Mouse (Mus musculus) layer of hippocampus, adult 18-20 months (tissue): ENCODE measurements at regions not wholly inside any gene's neighbourhood (a gene's known extent, or its start where the extent isn't known, plus 50 kb on each side); places are given as distances from the start of the nearest gene placed in this dataset.
"Not testable (repeated sequence)": the region's sequence is repeated elsewhere in the genome, so short reads cannot be mapped to it uniquely, and the experiment has no call there.

Experiments used
- DNase-seq, 2 experiments: peaks; one replicate each; pipeline ENCODE4 v3.0.0; 2022; ENCODE audit warnings: low spot score in 2 of 2

GRCm38 (mm10) chr15:93189266-93189855 is 85.6 kb downstream of the Gxylt1 start:
- DNase-seq, result no peak

- no peak for DNase-seq
These were observed 98.8 kb downstream of the Gxylt1 start for GRCm38 (mm10) chr15:93176221-93176620.

DNA sequence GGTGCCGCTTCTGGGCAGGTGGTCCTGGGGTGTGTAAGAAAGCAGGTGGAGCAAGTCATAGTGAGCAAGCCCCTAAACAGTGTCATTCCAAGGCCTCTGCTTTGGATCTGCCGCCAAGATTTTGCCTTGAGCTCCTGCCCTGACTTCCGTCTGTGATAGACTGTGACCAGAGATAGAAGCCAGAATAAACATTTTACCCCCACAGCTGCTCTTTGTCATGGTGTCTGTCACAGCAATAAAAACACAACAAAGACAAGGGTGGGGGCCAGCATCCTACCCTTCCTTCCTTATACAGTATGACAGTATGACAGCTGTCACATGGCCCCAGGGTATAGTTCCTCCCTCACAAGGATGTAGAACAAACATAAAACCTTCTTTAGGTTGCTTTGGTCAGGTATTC is 106.2 kb downstream of the Gxylt1 start:
- DNase-seq, result no peak

GRCm38 (mm10) chr15:93167451-93167850 is 107.5 kb downstream of the Gxylt1 start:
- no peak for DNase-seq

- DNase-seq, result no peak
These were observed 112.8 kb downstream of the Gxylt1 start for GRCm38 (mm10) chr15:93161924-93162910.

- no peak for DNase-seq
These were observed 113.7 kb downstream of the Gxylt1 start for GRCm38 (mm10) chr15:93161329-93161728.

- DNase-seq, result peak in 1 of 2 experiments; percentile 5
These were observed 119.2 kb downstream of the Gxylt1 start for GRCm38 (mm10) chr15:93155756-93156155.

DNA sequence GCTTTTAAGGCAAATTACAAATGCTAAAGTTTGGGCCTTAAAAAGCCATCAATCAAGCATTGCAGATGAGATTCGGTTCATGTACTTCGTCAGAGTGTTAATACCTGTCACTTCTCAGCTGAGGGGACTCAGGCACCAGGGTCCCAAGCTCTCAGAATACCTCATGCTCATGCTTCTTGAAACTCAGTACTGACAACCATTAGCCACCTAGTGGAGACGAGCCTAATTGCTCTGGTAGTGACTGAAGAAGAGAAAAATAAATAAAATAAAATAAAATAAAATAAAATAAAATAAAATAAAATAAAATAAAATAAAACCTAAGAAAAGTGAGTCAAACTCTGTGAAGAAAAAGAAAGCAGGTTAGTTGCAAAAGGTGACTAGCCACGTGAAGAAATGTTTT is 121.0 kb downstream of the Gxylt1 start:
- DNase-seq, result peak in 1 of 2 experiments; percentile 41

GRCm38 (mm10) chr15:93144899-93145298 is 130.1 kb downstream of the Gxylt1 start:
- no peak for DNase-seq

- no peak for DNase-seq
These were observed 130.7 kb downstream of the Gxylt1 start for GRCm38 (mm10) chr15:93144264-93144663.

- DNase-seq, result peak; percentile 72 to 83
These were observed 141.6 kb downstream of the Gxylt1 start for GRCm38 (mm10) chr15:93133379-93133778.

DNA sequence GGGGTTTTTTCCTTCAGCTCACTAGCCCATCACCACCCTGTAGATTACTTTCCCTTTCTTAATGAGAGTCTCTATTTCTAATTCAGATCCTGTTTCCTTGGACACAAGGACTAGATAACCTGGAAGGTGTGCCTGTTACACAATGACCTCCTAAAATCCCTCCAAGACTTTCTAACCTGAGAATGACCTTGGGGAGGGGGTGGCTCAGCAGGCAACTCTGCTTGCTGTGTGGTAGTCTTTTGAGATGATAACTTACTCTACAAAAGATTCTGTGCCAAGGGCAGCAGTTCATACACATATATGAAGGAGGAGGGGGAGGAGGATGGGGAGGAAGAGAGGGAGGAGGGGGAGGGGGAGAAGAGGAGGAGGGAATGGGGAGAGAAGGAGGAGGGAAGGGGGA is 143.9 kb downstream of the Gxylt1 start:
- no peak for DNase-seq

DNA sequence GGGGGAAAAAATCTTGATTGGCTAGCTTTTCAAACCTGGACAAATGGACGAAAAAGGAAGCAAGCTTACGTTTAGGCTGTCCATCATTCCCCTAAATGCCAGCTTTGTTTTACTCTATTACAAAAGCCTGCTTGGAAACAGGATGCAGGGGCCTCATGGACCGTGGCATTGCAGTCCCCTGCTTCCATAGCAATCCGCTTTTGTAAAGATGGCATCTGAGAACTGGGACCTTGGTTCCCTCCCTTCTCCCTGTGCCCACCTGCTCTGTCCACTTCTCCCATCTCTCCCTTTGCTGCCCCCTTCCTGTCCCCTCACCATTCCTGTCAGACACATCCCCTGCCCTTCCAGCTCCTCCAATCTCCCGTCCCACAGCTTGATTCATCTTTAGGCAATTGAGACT is 149.7 kb downstream of the Gxylt1 start:
- no peak for DNase-seq

DNA sequence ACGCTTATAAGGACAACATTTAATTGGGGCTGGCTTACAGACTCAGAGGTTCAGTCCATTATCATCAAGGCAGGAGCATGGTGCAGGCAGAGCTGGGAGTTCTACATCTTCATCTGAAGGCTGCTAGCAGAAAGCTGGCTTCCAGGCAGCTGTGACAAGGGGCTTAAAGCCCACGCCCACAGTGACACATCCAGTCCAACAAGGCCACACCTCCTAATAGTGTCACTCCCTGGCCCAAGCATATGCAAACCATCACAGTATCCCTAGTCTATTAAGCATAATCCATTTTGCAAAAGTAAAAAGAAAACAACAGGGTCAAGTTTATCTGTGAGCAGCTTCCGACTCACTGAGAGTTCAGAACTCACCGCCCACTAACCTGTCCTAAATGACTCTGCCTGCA is 153.8 kb downstream of the Gxylt1 start:
- DNase-seq, result no peak

DNA sequence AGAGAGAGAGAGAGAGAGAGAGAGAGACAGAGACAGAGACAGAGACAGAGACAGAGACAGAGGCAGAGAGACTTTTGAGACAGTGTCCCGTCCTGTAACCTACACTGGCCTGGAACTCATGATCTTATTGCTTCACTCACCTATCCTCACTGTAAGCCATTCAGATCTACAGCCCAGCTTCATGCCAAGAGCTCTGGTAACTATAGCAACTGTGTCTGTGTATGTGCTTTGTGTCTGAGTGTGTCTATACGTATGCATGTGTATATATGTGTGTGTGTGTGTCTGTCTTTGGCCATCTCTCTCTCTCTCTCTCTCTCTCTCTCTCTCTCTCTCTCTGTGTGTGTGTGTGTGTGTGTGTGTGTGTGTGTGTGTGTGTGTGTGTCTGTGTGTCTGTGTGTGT is 157.2 kb downstream of the Gxylt1 start:
- DNase-seq, result not testable (repeated sequence)

DNA sequence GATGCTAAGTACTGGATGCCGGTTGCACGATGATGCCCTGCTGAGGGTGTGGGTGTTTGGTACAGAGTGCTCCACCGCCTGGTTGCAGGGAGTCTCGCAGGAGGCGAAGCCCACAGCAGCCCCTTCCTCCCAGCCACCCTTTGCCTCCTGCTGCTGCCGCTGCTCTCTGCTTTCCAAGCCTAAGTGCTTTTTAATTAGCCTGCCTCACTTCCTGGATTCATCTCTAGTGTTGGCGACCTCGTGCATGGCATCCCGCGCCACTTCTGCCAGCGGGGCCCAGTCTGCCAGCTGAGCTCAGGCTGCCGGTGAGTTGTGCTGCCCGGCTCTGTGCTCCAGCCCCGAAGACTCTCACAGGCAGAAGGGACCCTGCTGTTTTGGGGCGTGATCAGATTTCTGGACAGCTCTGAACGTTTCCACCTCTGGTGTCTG is 159.3 kb downstream of the Gxylt1 start:
- DNase-seq, result peak; percentile 37 to 71

DNA sequence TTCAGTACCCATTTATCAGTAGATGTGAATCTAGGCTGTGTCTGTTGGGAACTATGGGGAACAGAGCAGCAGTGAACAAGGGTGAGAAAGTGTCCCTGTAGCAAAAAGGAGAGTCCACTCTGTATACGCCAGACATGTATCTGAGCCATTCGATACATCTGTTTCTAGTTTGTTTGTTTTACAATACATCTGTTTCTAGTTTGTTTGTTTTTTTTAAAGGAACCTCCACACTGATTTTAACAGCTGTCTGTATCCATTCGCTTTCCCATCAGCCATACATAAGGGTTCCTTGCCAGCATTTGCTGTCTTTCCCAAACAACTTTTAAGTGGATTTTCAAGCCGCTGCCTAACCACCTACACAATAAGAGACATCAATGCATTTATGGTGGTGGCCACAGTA is 170.0 kb downstream of the Gxylt1 start:
- no peak for DNase-seq

DNA sequence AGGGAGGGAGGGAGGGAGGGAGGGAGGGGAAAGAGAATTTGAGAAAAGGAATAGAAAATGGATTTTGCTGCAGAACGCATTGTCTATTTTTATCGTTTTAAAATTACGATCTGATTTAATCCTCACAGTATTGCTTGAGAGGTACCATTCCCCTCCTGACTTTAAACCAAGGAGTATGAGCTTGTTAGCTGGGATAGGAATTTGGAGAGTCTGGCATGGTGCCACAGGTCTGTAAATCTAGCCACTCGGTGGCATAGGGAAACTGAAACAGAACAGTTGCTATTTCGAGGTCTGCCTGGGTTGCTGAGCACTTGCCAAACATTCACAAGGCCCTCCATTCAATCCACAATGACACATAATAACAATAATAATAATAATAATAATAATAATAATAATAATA is 171.6 kb downstream of the Gxylt1 start:
- no peak for DNase-seq

DNA sequence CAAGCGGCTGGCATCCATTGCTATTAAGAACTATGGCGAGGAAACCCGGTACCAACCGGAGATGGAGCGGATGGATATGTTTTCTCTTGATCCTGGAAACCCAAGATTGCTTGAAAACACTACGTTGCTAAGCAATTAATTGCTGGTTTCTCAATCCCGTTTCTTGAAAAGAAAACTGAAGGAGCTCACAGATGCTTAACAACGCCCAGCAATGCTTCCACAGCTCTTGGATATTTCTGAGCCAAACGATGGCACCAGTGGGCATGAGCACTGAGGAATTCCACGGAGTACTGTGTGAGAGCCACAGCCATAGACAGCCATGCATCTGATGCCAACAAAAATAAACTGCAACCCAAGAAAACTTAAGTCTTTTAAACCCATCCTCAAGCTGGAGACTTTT is 173.1 kb downstream of the Gxylt1 start:
- peak in 1 of 2 experiments; percentile 6 for DNase-seq

GRCm38 (mm10) chr15:93100837-93101236 is 174.1 kb downstream of the Gxylt1 start:
- no peak for DNase-seq

DNA sequence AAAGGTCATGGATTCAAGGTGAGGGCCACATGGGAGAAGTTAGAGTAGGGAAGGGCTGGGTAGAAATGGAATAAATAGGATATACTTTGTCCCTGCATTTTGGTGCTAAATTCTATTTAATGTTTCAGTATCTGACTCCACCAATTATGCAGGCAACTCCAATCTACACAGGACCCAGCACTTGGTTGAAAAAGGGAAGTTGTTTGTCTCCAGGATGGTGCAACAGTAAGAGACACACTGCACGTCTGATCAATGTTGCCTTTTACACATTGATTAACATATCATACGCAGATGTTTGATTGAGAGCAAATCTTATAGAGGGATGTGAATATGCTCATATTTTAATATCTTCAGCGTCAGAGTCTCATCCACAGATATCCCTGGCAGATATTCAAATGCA is 175.1 kb downstream of the Gxylt1 start:
- no peak for DNase-seq

DNA sequence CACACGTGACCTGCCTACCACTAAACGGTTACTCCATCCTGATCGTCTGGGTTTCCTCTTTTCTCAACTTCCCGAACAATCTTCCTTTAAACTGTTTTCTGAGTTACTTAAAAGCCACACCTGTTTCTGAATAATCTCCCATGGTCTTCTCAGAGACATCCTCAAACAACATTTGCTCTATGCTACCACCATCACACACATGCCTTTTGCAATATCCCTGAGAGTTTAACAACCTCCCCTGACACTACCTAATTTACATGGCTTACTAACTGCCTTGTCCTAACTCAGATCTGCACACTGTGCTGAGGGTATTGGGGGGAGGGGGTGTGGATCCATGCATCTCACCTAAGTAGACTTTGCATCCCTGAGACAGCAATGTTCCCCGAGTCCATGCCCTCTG is 178.6 kb downstream of the Gxylt1 start:
- no peak for DNase-seq

DNA sequence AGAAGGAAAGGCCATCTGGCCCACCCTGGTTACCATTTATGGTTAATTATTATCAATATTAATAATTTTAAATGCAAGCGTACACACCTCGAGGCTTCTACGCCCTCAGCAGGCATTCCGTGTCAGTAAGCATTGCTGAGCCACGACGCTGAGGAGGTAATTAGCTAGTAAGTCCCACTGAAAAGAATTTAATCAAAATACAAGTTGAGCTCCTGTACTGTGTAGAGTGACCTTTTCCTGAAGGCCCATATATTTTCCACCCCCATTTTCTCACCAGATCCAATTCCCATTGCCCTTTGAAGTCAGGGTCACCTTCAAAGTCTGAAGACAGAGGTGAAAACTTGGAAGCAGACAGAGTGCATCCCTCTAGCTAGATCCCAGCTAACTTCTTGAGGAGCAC is 179.8 kb downstream of the Gxylt1 start:
- DNase-seq, result no peak
